Mouse (Mus musculus) fibroblast of lung, adult 2 months (primary cell): Measurements from ENCODE around the gene Kif1bp.
A peak's percentile ranks its signal among the peaks of the same experiment; 100 is the strongest.
"Not testable (repeated sequence)": the region's sequence is repeated elsewhere in the genome, so short reads cannot be mapped to it uniquely, and the experiment has no call there.

Experiments used
- DNase-seq: peaks from one replicate; pipeline ENCODE4 v3.0.0-alpha.2; 2011; ENCODE audit warnings: low read depth

Gene Kif1bp

DNA sequence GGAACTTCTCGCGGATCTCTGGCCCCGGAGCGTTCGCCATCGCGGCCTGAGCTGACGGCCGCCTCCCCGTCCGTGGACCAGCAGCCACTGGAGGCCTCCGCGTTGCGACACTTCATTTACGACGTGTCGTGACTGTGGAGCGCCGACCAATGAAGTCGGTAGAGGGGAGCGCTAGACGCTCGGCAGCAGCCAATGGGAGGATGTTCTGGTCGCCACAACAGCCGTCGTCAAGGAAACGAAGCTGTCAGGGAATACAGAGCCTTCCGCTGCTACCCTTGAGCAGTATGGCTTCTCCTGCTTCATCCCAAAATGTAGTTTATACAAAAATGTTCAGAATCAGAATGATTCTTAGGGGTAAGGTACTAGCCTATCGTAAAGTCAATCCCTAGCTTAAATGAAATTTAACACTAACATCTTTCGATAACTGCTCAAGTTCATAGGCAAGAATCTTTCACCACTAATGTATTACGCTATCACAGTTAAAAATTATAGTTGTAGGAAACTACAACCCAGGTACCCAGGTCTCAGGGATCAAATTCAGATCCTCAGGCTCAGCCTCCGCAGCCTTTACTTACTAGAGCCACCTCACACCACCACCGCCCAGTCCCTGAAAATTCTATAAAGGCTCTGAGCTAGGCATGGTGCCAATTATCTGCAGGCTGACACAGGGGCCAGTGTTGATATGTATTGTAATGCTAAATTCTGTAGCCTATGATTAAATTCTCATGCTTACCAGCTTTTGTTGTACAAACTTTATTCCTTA, at the start of gene Kif1bp:
Kif1bp (minus strand) TSS at position 120 of the 763 bp plus-strand sequence.
- DNase-seq = peak; percentile 97

DNA sequence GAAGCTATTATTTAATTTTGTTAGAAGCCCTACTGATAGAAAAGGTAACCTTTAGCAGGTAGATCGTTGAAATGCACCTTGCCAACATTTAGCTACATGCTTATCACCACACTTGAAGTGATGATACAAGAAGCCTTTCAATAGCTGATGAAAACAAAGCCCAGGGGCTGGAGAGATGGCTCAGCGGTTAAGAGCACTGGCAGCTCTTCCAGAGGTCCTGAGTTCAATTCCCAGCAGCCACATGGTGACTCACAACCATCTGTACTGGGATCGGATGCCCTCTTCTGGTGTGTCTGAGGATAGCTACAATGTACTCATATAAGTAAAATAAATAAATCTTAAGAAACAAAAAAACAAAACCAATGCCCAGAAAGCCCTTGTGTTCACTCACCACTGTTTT, 25.9 kb upstream of the Kif1bp start:
- no peak for DNase-seq

DNA sequence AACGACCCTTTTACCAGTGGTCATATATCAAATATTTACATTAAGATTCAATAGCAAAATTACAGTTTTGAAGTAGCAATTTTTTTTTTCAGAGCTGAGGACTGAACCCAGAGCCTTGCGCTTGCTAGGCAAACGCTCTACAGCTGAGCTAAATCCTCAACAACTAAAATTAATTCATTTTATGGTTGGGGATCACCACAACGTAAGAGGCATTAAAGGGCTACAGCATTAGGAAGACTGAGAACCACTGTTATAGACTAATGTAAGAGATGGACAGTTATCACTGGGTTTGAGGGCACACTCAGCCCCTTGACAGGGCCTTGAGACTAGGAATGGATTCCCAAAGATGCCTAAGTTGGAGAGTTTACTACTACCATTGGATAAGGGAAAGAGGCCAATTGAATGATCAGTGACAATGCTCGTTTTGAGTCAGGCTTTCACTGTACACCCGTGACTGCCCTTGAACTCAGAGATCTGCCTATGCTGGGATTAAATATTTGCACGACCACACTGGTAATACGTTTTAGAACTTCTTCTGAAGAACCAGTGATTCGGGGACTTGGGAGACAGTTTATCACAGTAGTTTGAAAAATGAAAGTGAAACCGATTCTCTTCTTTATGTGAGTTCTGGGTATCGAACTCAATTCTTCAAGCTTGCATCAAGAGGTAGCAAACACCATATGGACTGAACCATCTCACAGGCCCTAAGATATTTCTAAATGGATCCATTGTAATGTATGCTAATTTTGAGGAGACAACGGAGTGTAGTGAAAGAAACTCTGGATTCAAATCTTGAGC, 25.2 kb upstream of the Kif1bp start:
- no peak for DNase-seq

DNA sequence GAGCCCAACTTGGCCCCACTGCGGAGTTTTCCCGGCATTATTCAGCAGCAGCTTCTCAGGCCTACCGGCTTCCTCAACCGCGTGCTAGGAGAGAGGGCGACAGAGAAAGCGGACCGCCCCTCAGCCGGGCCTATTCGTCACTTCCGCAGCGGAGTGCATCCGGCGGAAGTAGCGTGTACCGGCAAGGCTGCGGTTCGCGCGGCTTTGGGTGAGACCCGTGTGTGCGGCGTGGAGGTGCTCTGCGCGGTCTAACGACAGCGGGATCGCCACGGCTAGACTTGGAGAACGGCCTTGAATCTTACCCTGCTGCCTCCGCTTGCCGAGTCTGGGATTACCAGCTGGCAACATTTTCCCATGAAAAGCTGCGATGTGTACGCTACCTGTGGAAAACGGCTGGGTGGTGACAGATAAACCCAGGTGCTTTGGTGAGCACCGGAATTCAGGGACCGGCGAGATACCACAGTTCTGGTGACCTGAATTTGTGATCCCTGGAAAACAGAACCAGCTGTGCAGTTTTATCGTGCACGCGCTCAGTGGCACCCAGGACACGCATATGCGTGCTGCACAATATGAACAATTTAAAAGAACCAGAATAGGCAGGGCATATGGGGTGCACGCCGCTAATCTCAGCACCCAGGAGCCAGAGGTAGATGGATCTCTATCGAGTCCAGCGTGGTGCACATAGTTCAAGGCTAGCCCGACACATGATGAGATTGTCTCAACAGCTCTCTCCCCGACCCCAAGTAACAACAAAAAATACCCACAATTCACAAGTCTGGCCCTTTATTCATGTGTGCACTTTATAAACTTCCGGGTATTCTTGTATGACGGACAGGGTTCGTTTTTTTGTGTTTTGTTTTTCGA, 24.2 kb upstream of the Kif1bp start, which contains the start of gene Ddx21:
Ddx21 (minus strand) TSS at position 105 of the 864 bp plus-strand sequence.
- DNase-seq = peak; percentile 66

DNA sequence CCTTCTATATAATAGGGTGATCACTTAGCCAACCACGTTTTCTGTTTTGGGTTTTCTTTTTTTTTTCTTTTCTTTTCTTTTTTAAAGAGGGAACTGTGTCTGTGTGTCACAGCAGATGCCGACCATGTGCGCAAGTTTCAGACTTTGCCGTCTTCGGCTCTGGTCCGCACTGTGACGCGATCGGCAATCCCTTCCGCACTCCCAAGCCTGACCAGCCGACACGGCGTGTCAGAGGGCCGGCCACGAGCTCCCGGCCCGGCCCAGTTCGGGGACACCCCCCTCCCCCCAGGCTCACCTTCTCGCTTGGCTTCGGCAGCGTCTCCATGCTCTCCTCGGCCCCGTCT, 23.5 kb upstream of the Kif1bp start:
- no peak for DNase-seq

DNA sequence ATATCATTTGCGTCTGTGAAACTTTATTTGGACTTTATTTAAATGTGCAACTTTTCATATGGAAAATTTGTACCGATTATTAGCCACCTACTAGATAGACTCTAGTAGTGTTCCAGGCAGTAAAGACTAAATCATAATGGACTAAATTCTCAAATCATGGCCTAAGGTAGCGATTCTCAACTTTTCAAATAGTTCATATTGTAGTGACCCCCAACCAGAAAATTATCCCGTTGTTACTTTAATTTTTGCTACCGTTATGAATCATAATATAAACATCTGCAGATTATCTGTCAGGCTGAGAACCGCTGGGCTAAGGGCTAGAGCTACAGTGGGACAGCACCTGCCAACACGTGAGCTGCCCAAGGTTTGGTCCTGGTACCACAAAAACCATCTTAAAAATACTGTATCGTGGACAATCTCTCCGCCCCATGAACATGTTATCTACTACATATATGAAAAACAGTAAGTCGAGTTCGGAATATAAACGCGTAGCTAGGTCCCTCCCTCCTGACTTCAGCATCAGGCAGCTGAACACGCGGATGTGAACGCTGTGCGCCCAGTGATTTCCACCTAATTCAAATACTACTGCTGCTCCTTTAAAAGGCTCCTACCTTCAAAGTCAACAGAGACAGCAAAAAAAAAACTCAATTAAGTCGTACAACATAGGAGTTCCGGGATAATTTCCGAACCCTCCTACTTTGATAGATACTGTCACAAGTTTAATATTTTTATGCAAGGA, 23.0 kb upstream of the Kif1bp start:
- no peak for DNase-seq

DNA sequence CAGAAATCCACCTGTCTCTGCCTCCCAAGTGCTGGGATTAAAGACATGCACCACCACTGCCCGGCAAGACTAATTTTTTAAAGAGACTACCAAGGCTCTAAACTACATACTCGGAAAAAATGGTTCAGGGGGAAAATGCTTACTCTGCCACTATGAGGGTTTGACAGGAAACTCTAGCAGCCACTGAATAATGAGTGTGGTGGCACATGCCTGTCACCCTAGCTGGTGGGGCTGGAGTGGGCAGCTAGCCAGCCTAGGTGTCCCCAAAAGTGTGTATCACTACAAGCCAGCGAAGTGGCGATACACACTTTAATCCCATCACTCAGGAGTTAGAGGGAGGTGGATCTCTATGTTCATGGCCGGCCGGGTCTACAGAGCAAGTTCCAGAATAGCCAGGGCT, 21.8 kb upstream of the Kif1bp start:
- DNase-seq = no peak

DNA sequence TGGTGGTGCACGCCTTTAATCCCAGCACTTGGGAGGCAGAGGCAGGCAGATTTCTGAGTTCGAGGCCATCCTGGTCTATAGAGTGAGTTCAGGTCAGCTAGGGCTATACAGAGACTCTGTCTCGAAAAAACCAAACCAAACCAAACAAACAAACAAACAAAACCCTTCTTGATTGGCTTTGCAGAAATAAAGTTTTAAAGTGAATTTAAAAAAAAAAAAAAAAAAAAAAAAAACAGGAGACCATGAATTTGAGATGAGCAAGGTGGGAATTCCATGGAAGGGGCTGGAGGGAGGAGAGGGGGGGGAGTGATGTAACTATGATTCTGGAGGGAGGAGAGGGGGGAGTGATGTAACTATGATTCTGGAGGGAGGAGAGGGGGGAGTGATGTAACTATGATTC, 21.1 kb upstream of the Kif1bp start:
- not testable (repeated sequence) for DNase-seq

DNA sequence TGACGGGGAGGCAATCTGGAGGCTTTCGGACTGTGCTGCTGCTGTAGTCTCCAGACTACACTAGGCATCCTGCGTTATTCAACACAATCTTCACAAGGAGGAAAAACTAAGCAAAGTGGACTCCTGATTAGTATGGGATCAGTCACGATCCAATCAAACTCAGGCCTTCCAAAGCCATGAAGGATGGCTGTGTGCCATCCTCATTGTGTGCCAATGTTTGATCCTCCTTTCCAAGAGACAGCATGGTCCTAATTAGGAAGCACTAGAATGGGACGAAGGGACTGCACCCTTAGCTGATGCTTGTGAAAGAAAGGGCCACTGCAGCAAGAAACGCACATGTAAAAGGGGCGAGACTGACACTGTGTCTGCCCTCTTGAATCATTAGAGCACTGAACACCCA, 14.2 kb upstream of the Kif1bp start:
- DNase-seq = no peak

DNA sequence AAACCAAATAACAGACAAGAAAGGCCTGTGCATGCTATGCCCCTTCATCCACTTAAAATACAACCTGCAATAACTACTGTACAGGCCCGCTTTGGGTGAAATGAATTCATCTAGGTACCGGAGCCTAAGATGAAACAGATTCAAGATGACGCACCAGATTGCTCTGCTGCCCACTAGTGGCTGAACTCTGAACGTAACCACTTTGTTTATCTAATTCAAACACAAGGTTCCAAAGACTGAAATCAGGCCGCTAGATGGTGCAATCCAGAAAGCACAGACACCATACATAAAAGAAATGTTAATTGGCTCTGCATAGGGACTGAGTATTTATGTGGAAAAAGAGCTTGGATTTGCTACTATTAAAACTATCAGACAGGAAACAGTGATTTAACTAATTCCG, 11.9 kb upstream of the Kif1bp start:
- peak; percentile 92 for DNase-seq

GRCm38 (mm10) chr10:62588616-62589015, 10.4 kb upstream of the Kif1bp start:
- DNase-seq = no peak

- DNase-seq = no peak
Measured at GRCm38 (mm10) chr10:62583245-62583644, 5.0 kb upstream of the Kif1bp start.

DNA sequence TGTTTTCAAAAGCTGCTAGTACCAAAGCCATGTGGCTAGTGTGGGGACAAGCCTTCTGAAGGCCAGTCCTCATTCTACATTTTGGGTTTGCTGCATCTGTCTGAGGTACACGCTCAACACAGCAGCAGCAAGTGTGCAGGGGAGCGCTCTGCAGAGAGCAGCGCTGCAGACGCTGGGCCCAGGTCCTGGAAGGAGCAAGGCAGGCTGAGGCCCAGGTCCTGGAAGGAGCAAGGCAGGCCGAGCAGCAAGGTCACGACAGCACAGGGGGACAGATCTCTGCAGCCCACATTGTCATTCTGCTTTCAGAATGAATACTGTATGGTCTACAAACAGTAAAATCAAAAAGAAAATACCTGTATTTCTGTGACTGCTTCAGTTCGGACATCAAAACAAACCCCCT, 4.4 kb upstream of the Kif1bp start:
- DNase-seq = no peak

GRCm38 (mm10) chr10:62582263-62582662, 4.0 kb upstream of the Kif1bp start:
- DNase-seq = no peak

GRCm38 (mm10) chr10:62579129-62579528, 872 bp upstream of the Kif1bp start:
- not testable (repeated sequence) for DNase-seq

- no peak for DNase-seq
Measured at GRCm38 (mm10) chr10:62577673-62578337, 452 bp downstream of the Kif1bp start.

- DNase-seq = no peak
Measured at GRCm38 (mm10) chr10:62575001-62575400, 3.3 kb downstream of the Kif1bp start.

DNA sequence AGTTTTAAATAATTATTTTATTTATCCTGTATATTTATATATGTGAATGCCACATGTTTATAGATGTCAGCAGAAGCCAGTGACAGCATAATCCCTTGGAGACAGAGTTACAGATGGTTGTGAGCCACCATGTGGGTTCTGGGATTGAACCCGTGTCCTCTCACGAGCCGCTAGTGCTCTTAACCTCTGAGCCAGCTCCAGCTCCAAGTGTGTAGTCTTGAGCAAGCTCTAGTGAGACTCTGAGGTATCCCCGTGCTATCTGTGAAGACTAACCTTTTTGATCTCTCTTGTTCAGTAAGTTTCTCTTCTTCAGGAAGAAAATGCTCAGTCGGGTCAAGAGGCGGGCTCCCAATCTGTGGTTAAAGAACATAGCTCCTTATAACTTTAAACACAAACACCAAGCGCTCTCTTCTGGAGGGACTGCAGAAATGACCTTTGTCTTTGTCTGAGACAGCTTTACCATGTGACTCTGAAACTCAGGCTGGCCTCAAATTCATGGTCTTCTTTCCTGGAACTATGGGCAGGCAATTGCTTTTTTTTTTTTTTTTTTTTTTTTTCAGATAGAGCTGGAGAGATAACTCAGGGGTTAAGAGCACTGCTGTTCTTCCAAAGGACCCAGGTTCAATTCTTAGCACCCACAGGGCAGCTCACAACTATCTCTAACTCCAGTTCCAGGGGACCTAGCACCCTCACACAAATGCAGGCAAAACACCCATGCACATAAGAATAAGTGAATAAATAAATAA, 8.0 kb downstream of the Kif1bp start:
- no peak for DNase-seq

DNA sequence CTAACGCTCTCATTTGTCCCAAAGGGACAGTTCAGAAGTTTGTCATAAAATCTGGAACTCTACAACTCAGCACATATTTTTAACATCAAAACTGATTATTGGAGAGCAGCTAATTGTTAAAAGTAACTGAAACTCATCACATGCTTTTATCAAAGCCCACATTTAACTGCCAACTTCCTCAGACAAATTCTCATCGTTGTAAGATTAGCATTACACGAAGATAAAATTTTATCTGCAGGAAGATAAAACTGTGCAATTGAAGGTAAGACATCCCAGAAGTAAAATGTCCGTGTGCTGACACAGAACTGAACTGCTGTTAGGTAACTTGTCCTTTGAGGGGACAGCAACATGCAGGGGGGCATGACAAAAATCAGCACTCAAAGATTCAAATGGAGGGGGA, 9.4 kb downstream of the Kif1bp start:
- DNase-seq = no peak

GRCm38 (mm10) chr10:62557736-62558135, 20.5 kb downstream of the Kif1bp start:
- no peak for DNase-seq

- DNase-seq = no peak
Measured at GRCm38 (mm10) chr10:62556558-62556901, 21.7 kb downstream of the Kif1bp start.
